Mouse (Mus musculus) erythroblast, adult 5-6 weeks (primary cell): ENCODE results near the gene Reep3. TPM values are rescaled to one million over a fixed set of nuclear protein-coding genes. Genes with fewer than 3 reads are reported as not detected.

Source experiments
- ATAC-seq: replicated peaks from 2 replicates; pipeline ENCODE4 v1.8.0; 2016; ENCODE audit warnings: moderate number of reproducible peaks, mild to moderate bottlenecking, moderate TSS enrichment, inconsistent platforms; ENCODE audit not compliant: poor library complexity, low FRiP score, severe bottlenecking
- total RNA-seq, 2 experiments: library from RNA; stranded (forward) in 1 of 2; stranded (reverse) in 1 of 2; fragments of 150-400 nt in 1 of 2; fragments of 200-764, 138-1000 nt in 1 of 2; gene quantifications; 2 replicates each; pipeline versions ENCODE4 v1.2.3 to v1.2.4; 2015 to 2017; ENCODE audit warnings: low replicate concordance in 2 of 2

The Reep3 gene
- total RNA-seq, 2 experiments from 2014 or later, result 8.1 to 16.5 TPM

- no peak for ATAC-seq
Observed at GRCm38 (mm10) chr10:67087447-67088226, 9.1 kb downstream of the Reep3 start.

DNA sequence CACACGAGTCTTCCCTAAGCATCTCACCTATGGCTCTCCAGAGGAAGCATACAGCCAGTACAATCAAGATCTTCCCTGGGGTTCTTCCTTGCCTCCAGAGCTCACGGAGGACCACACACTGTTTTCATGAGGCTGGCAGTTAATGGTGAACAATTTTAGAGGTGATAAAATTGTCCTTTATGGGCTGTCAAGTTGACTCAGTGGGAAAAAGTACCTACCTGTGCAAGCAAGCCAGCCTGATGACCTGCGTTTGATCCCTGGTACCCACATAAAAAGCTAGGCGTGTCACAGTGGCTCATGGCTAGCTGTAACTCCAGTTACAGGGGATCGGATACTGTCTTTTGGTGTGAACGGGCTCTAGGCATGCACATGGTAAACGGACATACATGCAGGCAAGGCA, 10.8 kb downstream of the Reep3 start:
- ATAC-seq, result no peak

DNA sequence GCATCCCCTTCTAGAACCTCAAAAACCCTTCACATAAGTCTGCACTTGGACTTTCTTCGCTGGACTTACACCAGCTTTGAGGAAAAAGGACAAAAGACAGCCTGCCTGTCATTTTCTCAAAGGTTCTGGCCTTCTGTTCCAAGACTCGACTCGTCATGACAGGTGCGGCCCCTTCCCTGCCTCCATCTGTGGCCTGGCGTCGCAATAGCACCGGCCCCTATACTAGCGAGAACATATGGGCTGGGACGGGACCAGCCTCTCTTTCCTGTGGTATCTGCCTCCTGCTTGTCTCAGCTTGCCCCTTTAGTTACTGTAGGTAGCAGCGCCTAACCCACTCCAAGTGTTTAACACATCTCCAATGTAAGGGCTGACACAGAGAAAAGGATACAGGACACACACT, 11.6 kb downstream of the Reep3 start:
- ATAC-seq, result no peak

DNA sequence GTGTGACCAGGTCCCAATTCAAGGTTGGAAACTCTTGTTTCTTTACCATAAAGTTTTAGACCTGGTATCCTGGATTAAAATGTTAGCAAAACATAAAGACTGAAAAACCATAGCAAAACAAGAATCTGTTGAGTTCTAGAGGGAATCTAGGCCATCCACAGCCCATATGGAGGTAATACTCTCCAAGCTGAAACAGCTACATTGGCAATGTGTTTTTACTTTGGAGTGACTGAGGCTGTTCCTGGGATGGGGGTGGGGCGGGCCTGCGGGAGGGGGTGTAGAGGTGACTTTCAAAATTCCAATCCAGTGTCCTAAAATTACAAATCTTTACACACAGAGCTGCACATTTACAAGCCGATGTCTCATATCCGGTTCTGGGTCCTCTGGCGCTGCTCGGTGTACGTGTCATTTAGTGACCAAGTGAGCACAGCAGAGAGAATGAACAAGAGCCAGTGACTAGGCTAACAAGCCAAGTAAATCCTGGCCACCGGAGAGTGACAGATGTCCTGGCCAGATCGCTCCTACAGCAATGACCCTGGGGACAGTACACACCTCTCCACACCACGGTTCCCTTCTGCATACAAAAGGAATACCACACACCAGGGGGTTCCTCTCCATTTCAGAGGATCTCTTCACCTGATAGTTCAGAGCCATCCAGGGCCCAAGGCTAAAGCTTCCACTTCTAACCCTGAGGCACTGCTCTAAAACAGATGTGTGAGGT, 13.1 kb downstream of the Reep3 start:
- no peak for ATAC-seq

DNA sequence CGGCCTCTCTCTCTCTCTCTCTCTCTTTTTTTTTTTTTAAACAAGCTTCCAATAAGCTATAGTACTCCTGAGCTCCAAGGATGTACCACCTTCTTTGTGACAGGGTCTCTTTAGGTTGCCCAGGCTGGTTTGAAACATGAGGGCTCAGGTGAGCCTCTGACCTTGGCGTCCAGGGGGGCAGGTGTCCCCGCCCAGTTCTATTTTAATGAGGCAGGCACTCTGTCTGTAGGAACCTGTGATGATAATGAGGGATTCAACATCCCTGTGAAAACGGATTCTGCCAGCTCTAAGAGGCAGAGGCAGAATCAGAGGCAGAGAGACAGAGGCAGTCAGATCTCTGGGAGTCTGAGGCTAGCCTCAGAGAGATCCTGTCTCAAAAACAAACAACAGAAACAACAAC, 14.2 kb downstream of the Reep3 start:
- no peak for ATAC-seq

- no peak for ATAC-seq
Observed at GRCm38 (mm10) chr10:67081206-67082007, 15.3 kb downstream of the Reep3 start.

GRCm38 (mm10) chr10:67079030-67079429, 17.7 kb downstream of the Reep3 start:
- ATAC-seq, result no peak

GRCm38 (mm10) chr10:67075931-67076878, 20.5 kb downstream of the Reep3 start:
- ATAC-seq, result no peak

DNA sequence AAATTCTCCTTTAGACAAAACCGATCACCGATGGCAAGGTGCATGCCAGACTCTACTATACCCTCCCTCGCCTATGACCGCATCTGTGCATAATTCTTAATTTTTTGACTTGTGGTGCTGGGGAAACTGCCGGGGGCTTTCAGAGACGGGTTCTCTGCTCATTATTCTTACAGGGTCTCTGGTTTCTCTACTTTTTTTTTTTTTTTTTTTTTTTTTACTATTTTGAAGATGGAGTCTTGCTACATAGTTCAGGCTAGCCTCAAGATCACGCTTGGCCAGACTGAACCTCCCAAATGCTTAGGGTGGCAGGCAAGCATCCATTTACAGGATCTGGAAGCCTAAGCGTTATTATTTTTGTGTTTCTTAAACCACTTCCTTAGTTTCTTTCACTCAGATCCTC, 23.2 kb downstream of the Reep3 start:
- no peak for ATAC-seq

DNA sequence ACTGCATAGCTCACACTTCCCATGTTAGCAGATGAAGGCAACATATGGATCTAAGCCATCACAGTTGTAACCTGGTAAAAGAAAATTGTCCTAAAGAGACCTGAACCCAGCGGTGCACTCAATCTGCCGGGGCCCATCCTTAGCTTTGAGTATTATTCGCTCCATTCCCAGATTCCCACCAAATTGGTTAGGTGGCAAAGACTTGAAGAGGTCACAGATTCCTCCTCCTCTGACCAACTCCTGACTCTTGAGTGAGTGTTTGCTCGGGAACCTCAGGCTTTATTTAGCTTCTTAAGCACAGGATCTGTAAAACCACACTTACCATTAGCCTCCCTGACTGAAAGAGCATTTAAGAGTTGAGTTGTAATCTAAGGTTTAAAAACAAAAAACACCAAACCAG, 24.1 kb downstream of the Reep3 start:
- no peak for ATAC-seq

DNA sequence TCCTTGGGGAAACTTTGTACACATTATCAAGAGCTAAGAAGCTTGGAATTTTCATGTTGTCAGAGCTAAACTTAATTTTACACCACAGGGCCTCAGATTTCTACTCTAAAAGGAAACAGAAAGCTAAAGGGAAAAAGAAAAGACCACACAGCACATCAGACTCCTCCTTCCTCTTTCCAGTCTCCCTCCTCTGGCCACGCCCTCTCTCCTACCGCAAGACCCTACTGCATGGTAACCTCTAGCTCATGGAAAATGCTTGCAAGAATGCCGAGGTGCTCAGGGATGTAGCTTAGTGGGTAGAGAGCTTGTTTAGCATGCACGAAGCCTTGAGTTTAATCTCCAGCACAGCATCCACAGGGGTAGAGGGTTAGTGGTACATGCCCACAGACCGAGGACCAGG, 24.9 kb downstream of the Reep3 start:
- ATAC-seq, result no peak

- ATAC-seq, result no peak
Observed at GRCm38 (mm10) chr10:67071389-67071788, 25.4 kb downstream of the Reep3 start.

DNA sequence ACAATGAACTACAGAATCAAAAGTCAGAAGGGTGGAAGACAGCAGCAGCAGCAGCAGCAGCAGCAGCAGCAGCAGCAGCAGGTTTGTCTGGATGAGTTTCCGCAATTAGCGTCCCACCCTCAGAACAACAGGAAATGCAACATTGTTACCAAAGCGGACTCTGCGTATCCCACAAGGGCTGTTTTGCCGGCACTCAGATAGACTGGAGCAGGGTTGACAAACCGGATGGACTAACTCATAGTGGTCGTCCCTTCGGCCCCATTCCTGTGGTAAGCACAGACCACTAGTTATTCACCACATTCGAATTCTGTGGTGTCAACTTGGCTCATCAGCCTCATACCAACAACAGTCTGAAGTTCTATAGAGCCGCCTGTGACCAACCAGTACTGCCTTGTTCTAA, 27.7 kb downstream of the Reep3 start:
- ATAC-seq, result no peak

- no peak for ATAC-seq
Observed at GRCm38 (mm10) chr10:67066421-67066820, 30.3 kb downstream of the Reep3 start.

DNA sequence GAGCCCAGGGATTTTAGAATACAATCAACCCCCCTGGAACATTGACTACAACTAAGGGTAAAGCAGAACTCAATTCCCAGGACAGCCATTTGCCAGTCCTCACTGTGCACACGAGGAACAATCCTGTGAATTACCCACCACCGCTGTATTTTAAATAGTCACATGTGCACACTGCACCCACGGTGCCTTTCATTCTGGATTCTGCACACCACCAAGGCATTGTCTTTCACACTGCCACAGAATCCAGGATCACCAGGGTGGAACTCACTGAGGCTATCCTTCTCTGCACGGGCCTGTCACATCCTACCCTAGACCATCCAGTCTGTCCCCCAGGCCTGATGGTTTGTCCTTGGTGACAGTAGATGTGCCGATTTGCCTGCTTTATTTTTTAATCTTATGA, 30.8 kb downstream of the Reep3 start:
- ATAC-seq, result no peak

DNA sequence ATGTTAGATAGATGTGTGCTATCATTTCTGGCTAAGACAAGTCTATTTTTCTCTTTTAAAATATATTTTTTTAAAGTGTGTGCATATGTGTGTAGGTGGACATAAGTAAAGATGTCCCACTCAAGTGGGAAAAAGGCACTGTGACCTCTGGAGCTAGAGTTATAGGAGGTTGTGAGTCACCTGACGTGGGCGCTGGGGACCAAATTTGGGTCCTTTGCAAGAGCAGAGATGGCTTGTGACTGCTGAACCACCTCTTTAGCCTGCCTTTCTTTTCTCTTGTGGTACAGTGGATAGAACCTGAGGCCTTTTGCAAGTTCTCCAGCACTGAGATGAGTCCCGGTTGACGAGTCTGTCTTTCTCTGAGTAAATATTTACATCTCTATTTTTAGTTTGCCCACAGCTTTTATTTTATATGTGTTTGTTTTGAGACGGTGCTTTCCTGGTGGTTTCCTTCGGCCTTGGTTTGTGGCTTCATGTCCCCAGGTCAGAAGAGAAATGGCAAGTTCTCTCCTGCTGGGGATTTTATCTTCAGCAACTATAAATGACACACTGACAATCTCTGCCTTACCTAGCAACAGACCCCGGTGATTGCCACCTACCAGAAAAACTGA, 31.4 kb downstream of the Reep3 start:
- ATAC-seq, result no peak

DNA sequence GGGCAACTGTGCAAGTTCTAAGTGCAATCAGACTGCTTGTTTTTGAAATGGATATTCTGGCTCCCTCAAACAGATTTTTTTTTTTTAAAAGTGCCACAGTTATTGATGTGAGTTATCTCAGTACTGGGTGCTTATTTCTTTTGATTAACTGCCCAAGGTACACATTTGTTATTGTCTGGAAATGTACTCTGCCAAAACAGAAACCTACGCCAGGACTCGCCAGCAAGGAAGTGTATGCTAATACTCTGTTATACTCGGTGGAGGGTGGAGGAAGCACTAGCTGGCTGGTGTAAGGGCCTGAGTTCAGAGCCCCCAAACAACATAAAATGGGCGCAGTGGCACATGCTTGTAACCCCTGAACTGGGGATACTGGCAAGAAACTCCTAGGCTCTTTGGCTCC, 34.9 kb downstream of the Reep3 start:
- no peak for ATAC-seq

- ATAC-seq, result no peak
Observed at GRCm38 (mm10) chr10:67061367-67061801, 35.4 kb downstream of the Reep3 start.

GRCm38 (mm10) chr10:67058702-67059101, 38.0 kb downstream of the Reep3 start:
- no peak for ATAC-seq
